Mouse (Mus musculus) macrophage (primary cell): ENCODE results near the gene Dock2. TPM values are rescaled to one million over a fixed set of nuclear protein-coding genes. Genes with fewer than 3 reads are reported as not detected.
"Not testable (repeated sequence)": the region's sequence is repeated elsewhere in the genome, so short reads cannot be mapped to it uniquely, and the experiment has no call there.

Experiments
- H3K27ac ChIP-seq: fragments of 350-480 bp; formaldehyde crosslinking; 2 replicates; pipeline ENCODE4 v1.9.0; 2021
- H3K36me3 ChIP-seq: fragments of 350-480 bp; formaldehyde crosslinking; 2 replicates; pipeline ENCODE4 v1.9.0; 2021; ENCODE audit errors: inconsistent target
- H3K4me3 ChIP-seq: fragments of 350-480 bp; formaldehyde crosslinking; 2 replicates; pipeline ENCODE4 v1.9.0; 2021; ENCODE audit errors: inconsistent target
- H3K79me2 ChIP-seq: fragments of 350-480 bp; formaldehyde crosslinking; 2 replicates; pipeline ENCODE4 v1.9.0; 2021; ENCODE audit errors: inconsistent target
- WGBS: methylation state at CpG from one replicate; pipeline ENCODE4 v1.1.7; 2026; ENCODE audit warnings: inconsistent platforms; ENCODE audit not compliant: missing documents; 5-methylcytosine and 5-hydroxymethylcytosine counted together
- polyA plus RNA-seq: library from polyadenylated mRNA; stranded (reverse); fragments of 250-400 nt; gene quantifications from 3 replicates; pipeline ENCODE4 v1.2.4, GENCODE M21; 2018; ENCODE audit warnings: inconsistent platforms

Dock2 gene
- polyA plus RNA-seq, 1 experiment from 2014 or later = 157 TPM

- no peaks in the 10 kb centered on the region for H3K79me2 ChIP-seq
- peaks cover 69% of the 10 kb centered on the region for H3K36me3 ChIP-seq
- no peak overlapping the region for H3K27ac ChIP-seq
- H3K4me3 ChIP-seq = no peak overlapping the region
- WGBS = 94% methylated on average over 10 of the region's 10 CpGs
Observed at GRCm38 (mm10) chr11:34272016-34272415, 511.7 kb downstream of the Dock2 start.

- peaks cover 92% of the 10 kb centered on the region for H3K36me3 ChIP-seq
- no peak overlapping the region for H3K27ac ChIP-seq
- no peak overlapping the region for H3K4me3 ChIP-seq
- 100% methylated on average over 1 of the region's 1 CpGs for WGBS
- no peaks in the 10 kb centered on the region for H3K79me2 ChIP-seq
Observed at GRCm38 (mm10) chr11:34264099-34264498, 519.6 kb downstream of the Dock2 start.

GRCm38 (mm10) chr11:34258849-34259469 is 524.7 kb downstream of the Dock2 start:
- Histone ChIP-seq H3K36me3 (peaks cover 99% of the 10 kb centered on the region), H3K27ac (no peak overlapping the region), H3K4me3 (no peak overlapping the region), H3K79me2 (no peaks in the 10 kb centered on the region)
- WGBS = 90% methylated on average over 12 of the region's 12 CpGs

- Histone ChIP-seq H3K27ac (no peak overlapping the region), H3K4me3 (no peak overlapping the region), H3K79me2 (no peaks in the 10 kb centered on the region), H3K36me3 (peaks cover 99% of the 10 kb centered on the region)
- 95% methylated on average over 11 of the region's 11 CpGs for WGBS
Observed at GRCm38 (mm10) chr11:34257548-34258189, 526.0 kb downstream of the Dock2 start.

- 89% methylated on average over 6 of the region's 6 CpGs for WGBS
- no peak overlapping the region for H3K27ac ChIP-seq
- H3K4me3 ChIP-seq = no peak overlapping the region
- H3K79me2 ChIP-seq = no peaks in the 10 kb centered on the region
- peaks cover 99% of the 10 kb centered on the region for H3K36me3 ChIP-seq
Observed at GRCm38 (mm10) chr11:34242979-34243378, 540.7 kb downstream of the Dock2 start.

- Histone ChIP-seq H3K27ac (no peak overlapping the region), H3K36me3 (peaks cover 98% of the 10 kb centered on the region), H3K79me2 (no peaks in the 10 kb centered on the region), H3K4me3 (no peak overlapping the region)
- WGBS = 92% methylated on average over 1 of the region's 1 CpGs
Observed at GRCm38 (mm10) chr11:34240252-34240651, 543.4 kb downstream of the Dock2 start.

- H3K27ac ChIP-seq = no peak overlapping the region
- H3K4me3 ChIP-seq = no peak overlapping the region
- no peaks in the 10 kb centered on the region for H3K79me2 ChIP-seq
- WGBS = 59% methylated on average over 2 of the region's 2 CpGs
- peaks cover 98% of the 10 kb centered on the region for H3K36me3 ChIP-seq
Observed at GRCm38 (mm10) chr11:34239691-34240090, 544.0 kb downstream of the Dock2 start.

GRCm38 (mm10) chr11:34236885-34237284 is 546.8 kb downstream of the Dock2 start:
- WGBS = 94% methylated on average over 6 of the region's 6 CpGs
- peaks cover 98% of the 10 kb centered on the region for H3K36me3 ChIP-seq

GRCm38 (mm10) chr11:34236091-34236759 is 547.5 kb downstream of the Dock2 start:
- 77% methylated on average over 5 of the region's 5 CpGs for WGBS
- Histone ChIP-seq H3K36me3 (peaks cover 98% of the 10 kb centered on the region), H3K79me2 (no peaks in the 10 kb centered on the region), H3K27ac (no peak overlapping the region), H3K4me3 (no peak overlapping the region)

More at GRCm38 (mm10) chr11:34236885-34237284, 546.8 kb downstream of the Dock2 start:
- H3K79me2 ChIP-seq = no peaks in the 10 kb centered on the region
- H3K27ac ChIP-seq = no peak overlapping the region
- no peak overlapping the region for H3K4me3 ChIP-seq

GRCm38 (mm10) chr11:34228758-34229364 is 554.8 kb downstream of the Dock2 start:
- H3K27ac ChIP-seq = no peak overlapping the region
- 74% methylated on average over 6 of the region's 6 CpGs for WGBS
- H3K36me3 ChIP-seq = peaks cover 84% of the 10 kb centered on the region
- no peaks in the 10 kb centered on the region for H3K79me2 ChIP-seq
- H3K4me3 ChIP-seq = no peak overlapping the region

- Histone ChIP-seq H3K4me3 (no peak overlapping the region), H3K36me3 (peaks cover 68% of the 10 kb centered on the region), H3K79me2 (no peaks in the 10 kb centered on the region), H3K27ac (no peak overlapping the region)
- 94% methylated on average over 1 of the region's 1 CpGs for WGBS
Observed at GRCm38 (mm10) chr11:34227180-34227579, 556.5 kb downstream of the Dock2 start.

GRCm38 (mm10) chr11:34220596-34220995 is 563.1 kb downstream of the Dock2 start:
- 51% methylated on average over 4 of the region's 4 CpGs for WGBS
- H3K27ac ChIP-seq, H3K36me3 ChIP-seq, H3K4me3 ChIP-seq, H3K79me2 ChIP-seq: not testable (repeated sequence)

GRCm38 (mm10) chr11:34212853-34213252 is 570.8 kb downstream of the Dock2 start:
- Histone ChIP-seq H3K36me3 (no peaks in the 10 kb centered on the region), H3K27ac (no peak overlapping the region), H3K4me3 (no peak overlapping the region), H3K79me2 (no peaks in the 10 kb centered on the region)
- WGBS = 17% methylated on average over 5 of the region's 5 CpGs

GRCm38 (mm10) chr11:34207989-34208388 is 575.7 kb downstream of the Dock2 start, which contains the start of gene Foxi1:
TSS of gene Foxi1 (minus strand) at chr11:34208089.
- 79% methylated on average over 10 of the region's 10 CpGs for WGBS
- no peak within 1 kb of the TSS for H3K4me3 ChIP-seq
- no peaks in the 10 kb centered on the region for H3K36me3 ChIP-seq
- no peak within 1 kb of the TSS for H3K27ac ChIP-seq
- H3K79me2 ChIP-seq = no peaks in the 10 kb centered on the region

- 42% methylated on average over 1 of the region's 1 CpGs for WGBS
- Histone ChIP-seq H3K79me2 (no peaks in the 10 kb centered on the region), H3K4me3 (no peak overlapping the region), H3K27ac (no peak overlapping the region), H3K36me3 (no peaks in the 10 kb centered on the region)
Observed at GRCm38 (mm10) chr11:34202769-34203168, 580.9 kb downstream of the Dock2 start.
